Mouse (Mus musculus) forebrain, embryonic 12.5 days (tissue): Measurements from ENCODE around the gene 1700080E11Rik. TPM values are rescaled to one million over a fixed set of nuclear protein-coding genes. Genes with fewer than 3 reads are reported as not detected.

Experiments used
- ATAC-seq: fragments of 200-750 bp; cut with Nextera tagmentation; 2 replicates; pipeline ENCODE4 v1.8.0; 2017; ENCODE audit warnings: moderate TSS enrichment; ENCODE audit not compliant: low FRiP score
- H3K27ac ChIP-seq: fragments of 300-500 bp; sonication (generic); 2 replicates; pipeline ENCODE4 v1.5.1; 2016; ENCODE audit warnings: mild to moderate bottlenecking
- H3K27me3 ChIP-seq: fragments of 300-500 bp; sonication (generic); 2 replicates; pipeline ENCODE4 v1.6.1; 2016; ENCODE audit warnings: mild to moderate bottlenecking
- H3K36me3 ChIP-seq: fragments of 300-500 bp; sonication (generic); replicated peaks from 2 replicates; pipeline ENCODE4 v1.6.1; 2016; ENCODE audit warnings: mild to moderate bottlenecking
- H3K4me1 ChIP-seq: fragments of 300-500 bp; sonication (generic); 2 replicates; pipeline ENCODE4 v1.6.1; 2016
- H3K4me2 ChIP-seq: fragments of 300-500 bp; sonication (generic); 2 replicates; pipeline ENCODE4 v1.6.1; 2016; ENCODE audit warnings: mild to moderate bottlenecking, moderate library complexity
- H3K4me3 ChIP-seq: fragments of 300-500 bp; sonication (generic); replicated peaks from 2 replicates; pipeline ENCODE4 v1.5.1; 2016; ENCODE audit warnings: mild to moderate bottlenecking
- H3K9ac ChIP-seq: fragments of 300-500 bp; sonication (generic); 2 replicates; pipeline ENCODE4 v1.6.1; 2016; ENCODE audit warnings: mild to moderate bottlenecking
- H3K9me3 ChIP-seq: fragments of 300-500 bp; sonication (generic); 2 replicates; pipeline ENCODE4 v1.6.1; 2016
- WGBS: fragments of 180-500 bp; shearing (Covaris S2); methylation state at CpG from one replicate; pipeline ENCODE4 v1.1.7; 2016; 5-methylcytosine and 5-hydroxymethylcytosine counted together
- polyA plus RNA-seq: library from polyadenylated mRNA; unstranded; fragments of >200 nt; fragmentation: Nextera tagmentation; extraction: Ambion mirVana; gene quantifications from 2 replicates; pipeline ENCODE4 v1.2.1, GENCODE M21; 2016

1700080E11Rik gene
- polyA plus RNA-seq, 1 experiment from 2014 or later: not detected

GRCm38 (mm10) chr9:105100807-105101570, 43.9 kb downstream of the 1700080E11Rik start:
- no peak overlapping the region for H3K4me2 ChIP-seq
- H3K9ac ChIP-seq: no peak overlapping the region
- no peak overlapping the region for H3K4me3 ChIP-seq
- no peaks in the 10 kb centered on the region for H3K9me3 ChIP-seq
- no peaks in the 10 kb centered on the region for H3K27me3 ChIP-seq
- 81% methylated on average over 15 of the region's 15 CpGs for WGBS
- H3K4me1 ChIP-seq: no peaks in the 10 kb centered on the region
- no peak overlapping the region for H3K27ac ChIP-seq
- no peak for ATAC-seq
- H3K36me3 ChIP-seq: no peaks in the 10 kb centered on the region

Other genes with a start within 250 kb of the 1700080E11Rik start
- 117 and 119 TPM in 2 replicates for gene Mrpl3, start 91.9 kb downstream of the 1700080E11Rik start, polyA plus RNA-seq
- 15.3 and 17.8 TPM in 2 replicates for gene Nudt16, start 13.3 kb downstream of the 1700080E11Rik start, polyA plus RNA-seq